In the genomic region with DNA sequence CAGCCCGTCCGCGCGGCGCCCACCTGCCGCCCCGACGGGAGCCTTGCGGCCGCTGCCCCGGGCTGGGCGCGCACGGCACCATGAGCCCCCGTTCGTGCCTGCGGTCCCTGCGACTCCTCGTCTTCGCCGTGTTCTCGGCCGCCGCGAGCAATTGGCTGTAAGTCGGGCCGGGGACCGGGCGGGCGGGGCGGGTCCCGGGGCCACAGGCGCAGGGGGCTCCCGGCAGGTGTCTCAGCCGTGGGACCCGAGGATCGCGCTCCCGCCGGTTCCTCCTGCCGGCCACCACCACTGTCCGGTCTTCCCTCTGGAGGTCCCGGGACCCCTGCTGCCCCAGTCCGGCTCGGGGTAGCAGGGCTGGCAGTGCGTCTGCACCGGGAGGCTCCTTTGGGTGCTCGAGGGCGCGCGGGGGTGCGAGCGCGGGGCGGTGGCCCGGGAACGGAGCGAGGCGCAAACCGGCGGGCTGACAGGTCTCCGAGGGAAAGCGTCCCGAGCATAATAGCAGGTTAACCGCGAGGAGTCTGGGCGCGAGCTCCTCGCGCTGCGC, we compare ENCODE assay signal across 8 mouse cellular contexts. TPM values are rescaled to one million over a fixed set of nuclear protein-coding genes. Genes with fewer than 3 reads are reported as not detected.
A peak's percentile ranks its signal among the peaks of the same experiment; 100 is the strongest.
DNase-seq lines count a peak whose midpoint lies in the region; ATAC-seq lines count a peak whose summit lies in the region.

No protein-coding gene starts in this region.

- ATAC-seq in kidney, embryonic 16.5 days (ENCODE audit: low FRiP score, low TSS enrichment), result no peak; the same call in 1 of the 2 replicates
- no peak for ATAC-seq in embryonic facial prominence, embryonic 13.5 days (ENCODE audit: insufficient number of reproducible peaks, insufficient read depth, low FRiP score, low TSS enrichment, low read depth)
- no peak for ATAC-seq in hindbrain, embryonic 16.5 days
- no peak for ATAC-seq in midbrain, embryonic 16.5 days

- H3K4me3 ChIP-seq in kidney, embryonic 16.5 days (ENCODE audit: low read length), result peak overlapping the region; percentile 67
- peak overlapping the region; percentile 60 for H3K4me3 ChIP-seq in embryonic facial prominence, embryonic 13.5 days
- H3K4me3 ChIP-seq in hindbrain, embryonic 16.5 days (ENCODE audit: low read length), result peak overlapping the region; percentile 64
- H3K4me3 ChIP-seq in midbrain, embryonic 16.5 days (ENCODE audit: low read depth, low read length), result peak overlapping the region; percentile 61

- peaks cover 64% of the 10 kb centered on the region for H3K4me1 ChIP-seq in kidney, embryonic 16.5 days (ENCODE audit: insufficient read depth, low read length)
- H3K4me1 ChIP-seq in embryonic facial prominence, embryonic 13.5 days, result peaks cover 37% of the 10 kb centered on the region
- peaks cover 22% of the 10 kb centered on the region for H3K4me1 ChIP-seq in hindbrain, embryonic 16.5 days (ENCODE audit: control insufficient read depth, insufficient read depth, low read depth, low read length)
- H3K4me1 ChIP-seq in midbrain, embryonic 16.5 days (ENCODE audit: control insufficient read depth, insufficient read depth, low read length), result peaks cover 23% of the 10 kb centered on the region

- no peaks in the 10 kb centered on the region for H3K9me3 ChIP-seq in kidney, embryonic 16.5 days (ENCODE audit: low read length)
- no peaks in the 10 kb centered on the region for H3K9me3 ChIP-seq in embryonic facial prominence, embryonic 13.5 days
- no peaks in the 10 kb centered on the region for H3K9me3 ChIP-seq in hindbrain, embryonic 16.5 days (ENCODE audit: control insufficient read depth, low read length)
- H3K9me3 ChIP-seq in midbrain, embryonic 16.5 days (replicated peaks; ENCODE audit: control insufficient read depth, low read length, poor library complexity, severe bottlenecking), result no peaks in the 10 kb centered on the region

- no peak for DNase-seq in kidney, postnatal 10 days
- no peak for DNase-seq in spleen, postnatal 4 days (ENCODE audit: low spot score in 2 of 2)
- no peak for DNase-seq in layer of hippocampus, adult 9-10 months (ENCODE audit: low spot score)
- DNase-seq in kidney, adult 18-20 months, result no peak

- WGBS in kidney, embryonic 16.5 days, result under 1% methylated on average over 66 of the region's 71 CpGs
- WGBS in embryonic facial prominence, embryonic 13.5 days, result under 1% methylated on average over 51 of the region's 71 CpGs
- under 1% methylated on average over 30 of the region's 71 CpGs for WGBS in hindbrain, embryonic 16.5 days
- WGBS in midbrain, embryonic 16.5 days, result under 1% methylated on average over 33 of the region's 71 CpGs

- H3K4me2 ChIP-seq in kidney, embryonic 16.5 days (replicated peaks; ENCODE audit: low read depth, low read length), result peak overlapping the region; percentile 94
- H3K4me2 ChIP-seq in embryonic facial prominence, embryonic 13.5 days, result peak overlapping the region; percentile 93
- peak overlapping the region; percentile 95 for H3K4me2 ChIP-seq in hindbrain, embryonic 16.5 days (ENCODE audit: low read length)
- peak overlapping the region; percentile 93 for H3K4me2 ChIP-seq in midbrain, embryonic 16.5 days (ENCODE audit: low read length)

- peaks cover 56% of the 10 kb centered on the region for H3K27me3 ChIP-seq in kidney, embryonic 16.5 days (ENCODE audit: insufficient read depth, low read length)
- peaks cover 87% of the 10 kb centered on the region for H3K27me3 ChIP-seq in embryonic facial prominence, embryonic 13.5 days
- peaks cover 12% of the 10 kb centered on the region; the same call in 1 of the 2 replicates for H3K27me3 ChIP-seq in hindbrain, embryonic 16.5 days (replicated peaks; ENCODE audit: control insufficient read depth, insufficient read depth, low read length)
- peaks cover 34% of the 10 kb centered on the region for H3K27me3 ChIP-seq in midbrain, embryonic 16.5 days (ENCODE audit: control insufficient read depth, insufficient read depth, low read depth, low read length)

- peak overlapping the region; percentile 57 for H3K27ac ChIP-seq in kidney, embryonic 16.5 days (ENCODE audit: low read length)
- H3K27ac ChIP-seq in embryonic facial prominence, embryonic 13.5 days, result peak overlapping the region; percentile 84
- H3K27ac ChIP-seq in hindbrain, embryonic 16.5 days (ENCODE audit: low read depth, low read length), result no peak overlapping the region
- H3K27ac ChIP-seq in midbrain, embryonic 16.5 days (ENCODE audit: low read length), result no peak overlapping the region

- no peaks in the 10 kb centered on the region for H3K36me3 ChIP-seq in kidney, embryonic 16.5 days (ENCODE audit: insufficient read depth, low read length)
- H3K36me3 ChIP-seq in embryonic facial prominence, embryonic 13.5 days, result no peaks in the 10 kb centered on the region
- H3K36me3 ChIP-seq in hindbrain, embryonic 16.5 days (ENCODE audit: control insufficient read depth, insufficient read depth, low read length), result no peaks in the 10 kb centered on the region
- H3K36me3 ChIP-seq in midbrain, embryonic 16.5 days (ENCODE audit: control insufficient read depth, insufficient read depth, low read length), result no peaks in the 10 kb centered on the region

- H3K9ac ChIP-seq in kidney, embryonic 16.5 days (replicated peaks; ENCODE audit: low read length), result peak overlapping the region; percentile 78
- H3K9ac ChIP-seq in embryonic facial prominence, embryonic 13.5 days, result peak overlapping the region; percentile 73
- peak overlapping the region; percentile 69 for H3K9ac ChIP-seq in hindbrain, embryonic 16.5 days (ENCODE audit: low read depth, low read length)
- H3K9ac ChIP-seq in midbrain, embryonic 16.5 days (ENCODE audit: low read depth, low read length), result peak overlapping the region; percentile 71

RNA-seq across cellular contexts. Expression of gene Wnt4, which starts 0.4 kb away (rescaled TPM):
- 7.9 and 10.8 TPM in 2 replicates for polyA plus RNA-seq in kidney, embryonic 16.5 days (2015; fragmentation: Nextera tagmentation; extraction: Ambion mirVana)
- polyA plus RNA-seq in embryonic facial prominence, embryonic 13.5 days (2015; fragmentation: Nextera tagmentation; extraction: Ambion mirVana), result 5.0 and 6.7 TPM in 2 replicates
- 1.2 and 1.9 TPM in 2 replicates for polyA plus RNA-seq in hindbrain, embryonic 16.5 days (2015; fragmentation: Nextera tagmentation; extraction: Ambion mirVana)
- 1.6 and 2.7 TPM in 2 replicates for polyA plus RNA-seq in midbrain, embryonic 16.5 days (2015; fragmentation: Nextera tagmentation; extraction: Ambion mirVana)

Comparison
In these comparisons a context has a peak if more than half of its experiments do, and no peak if none do; other contexts are left out.
1. H3K27ac ChIP-seq: peak in kidney, embryonic 16.5 days (single experiment) and embryonic facial prominence, embryonic 13.5 days (single experiment); none in hindbrain, embryonic 16.5 days (single experiment) and midbrain, embryonic 16.5 days (single experiment).
2. Peak in every context shown above with its lines, with median percentiles within 50 percentile points of each other: H3K4me2 ChIP-seq, H3K4me3 ChIP-seq and H3K9ac ChIP-seq.